Mouse (Mus musculus): ENCODE measurements around the gene Rwdd2a.
"Not testable (repeated sequence)": the region's sequence is repeated elsewhere in the genome, so short reads cannot be mapped to it uniquely, and the experiment has no call there.

Gene Rwdd2a

GRCm38 (mm10) chr9:86592676-86593668 lies 21.2 kb downstream of the Rwdd2a start:
- DNase-seq (ENCODE audit: low read depth, low spot score), result peak; percentile 19

GRCm38 (mm10) chr9:86594357-86594767 lies 22.6 kb downstream of the Rwdd2a start:
- not testable (repeated sequence) for DNase-seq (ENCODE audit: low read depth, low spot score)

GRCm38 (mm10) chr9:86596983-86597382 lies 25.2 kb downstream of the Rwdd2a start:
- DNase-seq (ENCODE audit: low read depth, low spot score), result not testable (repeated sequence)

- no peak for DNase-seq (ENCODE audit: low read depth, low spot score)
Observed at GRCm38 (mm10) chr9:86599723-86600303, 28.0 kb downstream of the Rwdd2a start.

GRCm38 (mm10) chr9:86605776-86606175 lies 34.0 kb downstream of the Rwdd2a start:
- no peak for DNase-seq (ENCODE audit: low read depth, low spot score)

- no peak for DNase-seq (ENCODE audit: low read depth, low spot score)
Observed at GRCm38 (mm10) chr9:86612091-86612490, 40.3 kb downstream of the Rwdd2a start.

- no peak for DNase-seq (ENCODE audit: low read depth, low spot score)
Observed at GRCm38 (mm10) chr9:86615765-86616164, 44.0 kb downstream of the Rwdd2a start.

GRCm38 (mm10) chr9:86617837-86618492 lies 46.2 kb downstream of the Rwdd2a start:
- DNase-seq (ENCODE audit: low read depth, low spot score), result no peak

- DNase-seq (ENCODE audit: low read depth, low spot score), result no peak
Observed at GRCm38 (mm10) chr9:86619341-86620139, 47.7 kb downstream of the Rwdd2a start.

- DNase-seq (ENCODE audit: low read depth, low spot score), result no peak
Observed at GRCm38 (mm10) chr9:86622062-86622461, 50.3 kb downstream of the Rwdd2a start.

GRCm38 (mm10) chr9:86624039-86624438 lies 52.2 kb downstream of the Rwdd2a start:
- no peak for DNase-seq (ENCODE audit: low read depth, low spot score)

Data from ES-CJ7 (cell line).